Mouse (Mus musculus) G1E (cell line): ENCODE measurements around the gene Abcg8. TPM values are rescaled to one million over a fixed set of nuclear protein-coding genes. Genes with fewer than 3 reads are reported as not detected.

ENCODE experiments used
- ATAC-seq: 2 replicates; pipeline ENCODE4 v1.8.0; 2016; ENCODE audit warnings: mild to moderate bottlenecking; ENCODE audit not compliant: insufficient number of reproducible peaks, poor library complexity, low FRiP score, severe bottlenecking; ENCODE audit errors: extremely low read depth
- DNase-seq: peaks from one replicate; pipeline ENCODE4 v3.0.0; 2012; ENCODE audit warnings: low spot score
- H3K27me3 ChIP-seq: 2 replicates; pipeline ENCODE4 v1.6.1; 2012; ENCODE audit warnings: mild to moderate bottlenecking, low read length, inconsistent platforms; ENCODE audit not compliant: insufficient read depth
- H3K36me3 ChIP-seq: replicated peaks from 2 replicates; pipeline ENCODE3; 2012; ENCODE audit warnings: mild to moderate bottlenecking, inconsistent platforms
- H3K4me1 ChIP-seq: 2 replicates; pipeline ENCODE4 v1.6.1; 2012; ENCODE audit warnings: low read depth, low read length, inconsistent platforms, mixed read lengths; ENCODE audit not compliant: insufficient read depth
- H3K4me3 ChIP-seq: 2 replicates; pipeline ENCODE4 v1.5.1; 2012; ENCODE audit warnings: low read depth, mild to moderate bottlenecking, inconsistent platforms, low read length, moderate library complexity, mixed read lengths
- H3K9me3 ChIP-seq: replicated peaks from 2 replicates; pipeline ENCODE4 v1.6.1; 2012; ENCODE audit warnings: inconsistent platforms
- CTCF ChIP-seq: IDR thresholded peaks from 2 replicates; pipeline ENCODE4 v1.5.1; 2012; ENCODE audit warnings: low read depth, low read length, inconsistent platforms, mixed read lengths
- GATA1 ChIP-seq: IDR thresholded peaks from 2 replicates; pipeline ENCODE4 v1.6.1; 2012; ENCODE audit warnings: borderline replicate concordance, low read length, inconsistent platforms, mixed read lengths
- GATA2 ChIP-seq: IDR thresholded peaks from 2 replicates; pipeline ENCODE4 v1.6.1; 2012; ENCODE audit warnings: low read depth, low read length, inconsistent platforms, borderline replicate concordance
- POLR2AphosphoS5 ChIP-seq: IDR thresholded peaks from 2 replicates; pipeline ENCODE4 v1.6.1; 2012; ENCODE audit warnings: low read depth, low read length, inconsistent platforms; ENCODE audit not compliant: insufficient replicate concordance
- TAL1 ChIP-seq: conservative IDR thresholded peaks from 2 replicates; pipeline ENCODE4 v1.6.1; 2012; ENCODE audit warnings: low read depth, low read length, inconsistent platforms, mixed read lengths
- polyA plus RNA-seq: library from polyadenylated mRNA; stranded (reverse); fragments of >175 nt; gene quantifications from 2 replicates; pipeline ENCODE4 v1.2.3, GENCODE M21; 2012
- total RNA-seq, 2 experiments: library from RNA; stranded (forward) in 1 of 2; stranded (reverse) in 1 of 2; fragments of 200-1000 nt in 1 of 2; fragments of >200 nt in 1 of 2; fragmentation: Nextera tagmentation in 1 of 2; gene quantifications; 2 replicates each; pipeline ENCODE4 v1.2.3; 2014 to 2017

Gene Abcg8
- total and polyA plus RNA-seq, 3 experiments, result 0.05 TPM; not detected in 2

- no peak for ATAC-seq
- H3K27me3 ChIP-seq, result no peaks in the 10 kb centered on the region
- no peak overlapping the region for H3K4me3 ChIP-seq
- no peaks in the 10 kb centered on the region for H3K36me3 ChIP-seq
- H3K4me1 ChIP-seq, result no peaks in the 10 kb centered on the region
- H3K9me3 ChIP-seq, result no peaks in the 10 kb centered on the region
- no peak for TF ChIP-seq TAL1
- no peak for TF ChIP-seq CTCF
- TF ChIP-seq GATA1, result no peak
- no peak for TF ChIP-seq POLR2AphosphoS5
- TF ChIP-seq GATA2, result no peak
- DNase-seq, result no peak
Observed at GRCm38 (mm10) chr17:84657422-84657732, 18.7 kb upstream of the Abcg8 start.

- Histone ChIP-seq H3K4me1 (no peaks in the 10 kb centered on the region), H3K36me3 (no peaks in the 10 kb centered on the region), H3K9me3 (no peaks in the 10 kb centered on the region), H3K4me3 (no peak overlapping the region), H3K27me3 (no peaks in the 10 kb centered on the region)
- no peak for DNase-seq
- no peak for ATAC-seq
- TF ChIP-seq CTCF, result no peak
- TF ChIP-seq TAL1, result no peak
Observed at GRCm38 (mm10) chr17:84657782-84658181, 18.3 kb upstream of the Abcg8 start.

GRCm38 (mm10) chr17:84658195-84658594, 17.9 kb upstream of the Abcg8 start:
- Histone ChIP-seq H3K27me3 (no peaks in the 10 kb centered on the region), H3K4me1 (no peaks in the 10 kb centered on the region), H3K36me3 (no peaks in the 10 kb centered on the region), H3K9me3 (no peaks in the 10 kb centered on the region), H3K4me3 (no peak overlapping the region)
- ATAC-seq (no peak), DNase-seq (no peak)
- no peak for TF ChIP-seq CTCF
- TF ChIP-seq TAL1, result no peak
- no peak for TF ChIP-seq GATA1
- no peak for TF ChIP-seq POLR2AphosphoS5

GRCm38 (mm10) chr17:84658951-84659350, 17.2 kb upstream of the Abcg8 start:
- Histone ChIP-seq H3K4me1 (no peaks in the 10 kb centered on the region), H3K9me3 (no peaks in the 10 kb centered on the region), H3K4me3 (no peak overlapping the region), H3K36me3 (no peaks in the 10 kb centered on the region), H3K27me3 (no peaks in the 10 kb centered on the region)
- ATAC-seq (no peak), DNase-seq (no peak)
- TF ChIP-seq GATA1 (no peak), TAL1 (no peak), CTCF (no peak), POLR2AphosphoS5 (no peak), GATA2 (no peak)

GRCm38 (mm10) chr17:84665053-84665452, 11.0 kb upstream of the Abcg8 start:
- H3K4me1 ChIP-seq, result no peaks in the 10 kb centered on the region
- no peak for TF ChIP-seq POLR2AphosphoS5
- no peak for TF ChIP-seq CTCF
- no peaks in the 10 kb centered on the region; the same call in 1 of the 2 replicates for H3K27me3 ChIP-seq
- H3K36me3 ChIP-seq, result no peaks in the 10 kb centered on the region
- no peak overlapping the region for H3K4me3 ChIP-seq
- DNase-seq, result no peak
- no peak for ATAC-seq
- 0 out of 2 replicates have a peak, but pooled peaks cover 2% of the 10 kb centered on the region for H3K9me3 ChIP-seq

- H3K27me3 ChIP-seq, result no peaks in the 10 kb centered on the region; the same call in 1 of the 2 replicates
- H3K36me3 ChIP-seq, result no peaks in the 10 kb centered on the region
- no peak overlapping the region for H3K4me3 ChIP-seq
- 0 out of 2 replicates have a peak, but pooled peaks cover 2% of the 10 kb centered on the region for H3K9me3 ChIP-seq
- TF ChIP-seq POLR2AphosphoS5 (no peak), GATA1 (no peak), TAL1 (no peak), CTCF (no peak), GATA2 (no peak)
- ATAC-seq (no peak), DNase-seq (no peak)
- H3K4me1 ChIP-seq, result no peaks in the 10 kb centered on the region
Observed at GRCm38 (mm10) chr17:84665691-84666090, 10.4 kb upstream of the Abcg8 start.

GRCm38 (mm10) chr17:84667848-84668247, 8.3 kb upstream of the Abcg8 start:
- H3K4me3 ChIP-seq, result no peak overlapping the region
- H3K27me3 ChIP-seq, result no peaks in the 10 kb centered on the region; the same call in 1 of the 2 replicates
- H3K36me3 ChIP-seq, result no peaks in the 10 kb centered on the region
- 0 out of 2 replicates have a peak, but pooled peaks cover 2% of the 10 kb centered on the region for H3K9me3 ChIP-seq
- no peak for DNase-seq
- H3K4me1 ChIP-seq, result no peaks in the 10 kb centered on the region
- ATAC-seq, result no peak
- TF ChIP-seq POLR2AphosphoS5 (no peak), CTCF (no peak), TAL1 (no peak), GATA1 (no peak)
